Mouse (Mus musculus): ENCODE measurements at regions not wholly inside any gene's neighbourhood (a gene's known extent, or its start where the extent isn't known, plus 50 kb on each side); places are given as distances from the start of the nearest gene placed in this dataset.

DNA sequence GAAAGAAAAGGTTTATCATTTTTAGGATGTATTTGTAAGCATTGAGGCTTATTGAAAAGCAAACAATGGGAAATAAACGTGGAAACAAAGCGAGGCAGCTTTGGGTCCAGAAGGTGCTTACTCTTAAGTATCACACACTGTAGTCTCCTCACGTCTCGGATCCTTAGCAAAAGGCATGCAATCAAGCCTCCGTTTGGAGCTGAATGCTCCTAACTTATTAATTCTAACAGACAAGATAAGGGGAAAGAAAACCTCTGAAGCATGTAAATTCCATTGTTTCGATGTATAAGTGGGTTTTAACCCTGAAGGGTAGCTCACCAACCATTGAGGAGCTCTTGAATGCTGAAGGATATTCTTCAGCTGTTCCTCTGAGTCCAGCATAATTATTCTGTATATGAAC, 162.7 kb downstream of the Nsun3 start:
- no peak for DNase-seq (ENCODE audit: low read depth, low spot score)
- Histone ChIP-seq H3K4me1 (ENCODE audit: control insufficient read depth in 1 of 2, insufficient read depth in 2 of 2, low read length in 2 of 2) (no peaks in the 10 kb centered on the region), H3K9ac (ENCODE audit: control insufficient read depth, low read depth, low read length, poor library complexity, severe bottlenecking) (no peak overlapping the region), H3K27ac (ENCODE audit: control insufficient read depth, low read depth, low read length) (no peak overlapping the region), H3K9me3 (replicated peaks; ENCODE audit: insufficient read depth, low read length) (no peaks in the 10 kb centered on the region), H3K4me3 (ENCODE audit: control insufficient read depth in 1 of 2, insufficient read depth in 1 of 2, low read depth in 2 of 2, low read length in 2 of 2) (no peak overlapping the region), H3K36me3 (ENCODE audit: control insufficient read depth in 1 of 2, insufficient read depth in 2 of 2, low read length in 2 of 2) (no peaks in the 10 kb centered on the region), H3K27me3 (ENCODE audit: control insufficient read depth in 1 of 2, insufficient read depth in 2 of 2, low read length in 2 of 2) (no peaks in the 10 kb centered on the region), H3K79me2 (ENCODE audit: control insufficient read depth, insufficient read depth, low read length, poor library complexity) (no peaks in the 10 kb centered on the region)
- TF ChIP-seq POLR2AphosphoS2 (IDR thresholded peaks at IDR 0.05; ENCODE audit: low read length) (no peak), ZMIZ1 (IDR thresholded peaks at IDR 0.05; ENCODE audit: low read depth, low read length) (no peak), TAL1 (IDR thresholded peaks at IDR 0.05; ENCODE audit: low read length) (no peak), JUND (IDR thresholded peaks at IDR 0.05; ENCODE audit: low read depth, low read length) (no peak), CHD1 (IDR thresholded peaks at IDR 0.05; ENCODE audit: low read depth, low read length) (no peak), BHLHE40 (IDR thresholded peaks at IDR 0.05; ENCODE audit: borderline replicate concordance, low read depth, low read length) (no peak), TCF12 (IDR thresholded peaks at IDR 0.05; ENCODE audit: low read depth, low read length) (no peak), ETS1 (IDR thresholded peaks at IDR 0.05; ENCODE audit: low read depth, low read length) (no peak), E2F4 (IDR thresholded peaks at IDR 0.05; ENCODE audit: borderline replicate concordance, low read depth, low read length) (no peak), GABPA (IDR thresholded peaks at IDR 0.05; ENCODE audit: low read depth, low read length) (no peak), SIN3A (IDR thresholded peaks at IDR 0.05; ENCODE audit: low read length) (no peak), ZC3H11A (IDR thresholded peaks at IDR 0.05; ENCODE audit: low read depth, low read length) (no peak), ELF1 (IDR thresholded peaks at IDR 0.05; ENCODE audit: low read depth, low read length) (no peak), MAX (IDR thresholded peaks at IDR 0.05; ENCODE audit: low read length) (no peak), CHD2 (IDR thresholded peaks at IDR 0.05; ENCODE audit: low read length) (no peak)

DNA sequence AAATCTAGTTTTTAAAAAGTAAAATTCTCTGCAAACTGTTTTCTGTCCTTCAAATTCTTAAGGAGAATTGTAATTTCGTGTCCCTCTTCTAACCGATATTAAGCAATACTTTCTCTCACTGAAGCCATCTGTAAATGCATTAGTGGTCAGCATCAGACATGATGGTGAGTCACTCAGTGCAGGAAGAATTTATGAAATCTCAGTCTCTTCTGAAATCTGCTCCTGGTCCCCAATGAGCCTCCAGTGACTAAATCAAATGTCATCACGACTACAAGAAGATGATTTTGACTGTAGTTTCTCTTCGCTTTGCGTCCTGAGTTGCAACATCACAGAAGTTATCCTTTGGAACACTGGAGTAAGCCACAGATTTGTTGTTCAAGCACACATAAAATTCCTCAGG, 175.7 kb downstream of the Nsun3 start:
- no peaks in the 10 kb centered on the region for H3K4me1 ChIP-seq (ENCODE audit: control insufficient read depth in 1 of 2, insufficient read depth in 2 of 2, low read length in 2 of 2)
- H3K4me3 ChIP-seq (ENCODE audit: control insufficient read depth in 1 of 2, insufficient read depth in 1 of 2, low read depth in 2 of 2, low read length in 2 of 2): no peak overlapping the region
- no peak overlapping the region for H3K9ac ChIP-seq (ENCODE audit: control insufficient read depth, low read depth, low read length, poor library complexity, severe bottlenecking)
- H3K79me2 ChIP-seq (ENCODE audit: control insufficient read depth, insufficient read depth, low read length, poor library complexity): no peaks in the 10 kb centered on the region
- H3K27me3 ChIP-seq (ENCODE audit: control insufficient read depth in 1 of 2, insufficient read depth in 2 of 2, low read length in 2 of 2): no peaks in the 10 kb centered on the region
- no peaks in the 10 kb centered on the region for H3K9me3 ChIP-seq (replicated peaks; ENCODE audit: insufficient read depth, low read length)
- no peak for DNase-seq (ENCODE audit: low read depth, low spot score)
- no peak overlapping the region for H3K27ac ChIP-seq (ENCODE audit: control insufficient read depth, low read depth, low read length)
- H3K36me3 ChIP-seq (ENCODE audit: control insufficient read depth in 1 of 2, insufficient read depth in 2 of 2, low read length in 2 of 2): no peaks in the 10 kb centered on the region
- no peak for TF ChIP-seq HCFC1 (IDR thresholded peaks at IDR 0.05; ENCODE audit: low read depth, low read length)
- no peak for TF ChIP-seq USF1 (IDR thresholded peaks at IDR 0.05; ENCODE audit: low read depth, low read length)
- TF ChIP-seq ZC3H11A (IDR thresholded peaks at IDR 0.05; ENCODE audit: low read depth, low read length): no peak
- no peak for TF ChIP-seq JUND (IDR thresholded peaks at IDR 0.05; ENCODE audit: low read depth, low read length)
- TF ChIP-seq SIN3A (IDR thresholded peaks at IDR 0.05; ENCODE audit: low read length): no peak
- TF ChIP-seq MAX (IDR thresholded peaks at IDR 0.05; ENCODE audit: low read length): no peak
- TF ChIP-seq RCOR1 (IDR thresholded peaks at IDR 0.05; ENCODE audit: low read depth, low read length): no peak
- no peak for TF ChIP-seq ZNF384 (IDR thresholded peaks at IDR 0.05; ENCODE audit: low read depth, low read length)
- no peak for TF ChIP-seq USF2 (IDR thresholded peaks at IDR 0.05; ENCODE audit: borderline replicate concordance in 1 of 2, insufficient read depth in 1 of 2, low read depth in 1 of 2, low read length in 2 of 2)
